Mouse (Mus musculus): ENCODE measurements at regions not wholly inside any gene's neighbourhood (a gene's known extent, or its start where the extent isn't known, plus 50 kb on each side); places are given as distances from the start of the nearest gene placed in this dataset.

GRCm38 (mm10) chr8:30522806-30523462 is 2905.6 kb upstream of the 5930422O12Rik start:
- TF ChIP-seq POLR2A (IDR thresholded peaks at IDR 0.05; ENCODE audit: low read depth, low read length) (no peak), MAX (IDR thresholded peaks at IDR 0.05; ENCODE audit: low read length) (no peak), CTCF (conservative IDR thresholded peaks at IDR 0.05 in 1 of 2, IDR thresholded peaks at IDR 0.05 in 1 of 2; ENCODE audit: low read depth in 2 of 2, low read length in 2 of 2) (no peak), ZNF384 (IDR thresholded peaks at IDR 0.05; ENCODE audit: low read depth, low read length) (no peak), USF1 (IDR thresholded peaks at IDR 0.05; ENCODE audit: low read depth, low read length) (no peak), ZKSCAN1 (IDR thresholded peaks at IDR 0.05; ENCODE audit: borderline replicate concordance, low read depth, low read length) (no peak), ELF1 (IDR thresholded peaks at IDR 0.05; ENCODE audit: low read depth, low read length) (no peak), USF2 (conservative IDR thresholded peaks at IDR 0.05; ENCODE audit: low read depth, low read length) (no peak), HCFC1 (IDR thresholded peaks at IDR 0.05; ENCODE audit: low read depth, low read length) (no peak), EP300 (IDR thresholded peaks at IDR 0.05; ENCODE audit: low read length) (no peak), GABPA (IDR thresholded peaks at IDR 0.05; ENCODE audit: insufficient replicate concordance, low read depth, low read length) (no peak), TCF12 (IDR thresholded peaks at IDR 0.05; ENCODE audit: low read depth, low read length) (no peak), NRF1 (IDR thresholded peaks at IDR 0.05; ENCODE audit: low read depth, low read length) (no peak)
